Mouse (Mus musculus) limb, embryonic 12.5 days (tissue): ENCODE measurements around the gene Syn3. TPM values are rescaled to one million over a fixed set of nuclear protein-coding genes. Genes with fewer than 3 reads are reported as not detected.
"Not testable (repeated sequence)": the region's sequence is repeated elsewhere in the genome, so short reads cannot be mapped to it uniquely, and the experiment has no call there.

Source experiments
- ATAC-seq: fragments of 200-750 bp; cut with Nextera tagmentation; 2 replicates; pipeline ENCODE4 v1.8.0; 2017; ENCODE audit warnings: low read depth, moderate TSS enrichment; ENCODE audit not compliant: insufficient number of reproducible peaks, insufficient read depth, low FRiP score, low TSS enrichment
- H3K27ac ChIP-seq: fragments of 300-500 bp; sonication (generic); 2 replicates; pipeline ENCODE4 v1.5.1; 2016; ENCODE audit warnings: mild to moderate bottlenecking, moderate library complexity
- H3K27me3 ChIP-seq: fragments of 300-500 bp; sonication (generic); 2 replicates; pipeline ENCODE4 v1.6.1; 2016; ENCODE audit warnings: mild to moderate bottlenecking, moderate library complexity
- H3K36me3 ChIP-seq: fragments of 300-500 bp; sonication (generic); 2 replicates; pipeline ENCODE4 v1.6.1; 2016; ENCODE audit warnings: mild to moderate bottlenecking, moderate library complexity
- H3K4me1 ChIP-seq: fragments of 300-500 bp; sonication (generic); replicated peaks from 2 replicates; pipeline ENCODE4 v1.6.1; 2016
- H3K4me2 ChIP-seq: fragments of 300-500 bp; sonication (generic); 2 replicates; pipeline ENCODE4 v1.6.1; 2016; ENCODE audit warnings: mild to moderate bottlenecking, moderate library complexity
- H3K4me3 ChIP-seq: fragments of 300-500 bp; sonication (generic); replicated peaks from 2 replicates; pipeline ENCODE4 v1.5.1; 2016; ENCODE audit warnings: mild to moderate bottlenecking
- H3K9ac ChIP-seq: fragments of 300-500 bp; sonication (generic); replicated peaks from 2 replicates; pipeline ENCODE4 v1.6.1; 2016; ENCODE audit warnings: mild to moderate bottlenecking, moderate library complexity
- H3K9me3 ChIP-seq: fragments of 300-500 bp; sonication (generic); 2 replicates; pipeline ENCODE4 v1.6.1; 2016; ENCODE audit warnings: mild to moderate bottlenecking, moderate library complexity
- WGBS: fragments of 180-500 bp; shearing (Covaris S2); methylation state at CpG from one replicate; pipeline ENCODE4 v1.1.7; 2016; 5-methylcytosine and 5-hydroxymethylcytosine counted together
- polyA plus RNA-seq: library from polyadenylated mRNA; unstranded; fragments of >200 nt; fragmentation: Nextera tagmentation; extraction: Ambion mirVana; gene quantifications from 2 replicates; pipeline ENCODE4 v1.2.1, GENCODE M21; 2016

Gene Syn3
- polyA plus RNA-seq, 1 experiment from 2014 or later, result 4.1 TPM

DNA sequence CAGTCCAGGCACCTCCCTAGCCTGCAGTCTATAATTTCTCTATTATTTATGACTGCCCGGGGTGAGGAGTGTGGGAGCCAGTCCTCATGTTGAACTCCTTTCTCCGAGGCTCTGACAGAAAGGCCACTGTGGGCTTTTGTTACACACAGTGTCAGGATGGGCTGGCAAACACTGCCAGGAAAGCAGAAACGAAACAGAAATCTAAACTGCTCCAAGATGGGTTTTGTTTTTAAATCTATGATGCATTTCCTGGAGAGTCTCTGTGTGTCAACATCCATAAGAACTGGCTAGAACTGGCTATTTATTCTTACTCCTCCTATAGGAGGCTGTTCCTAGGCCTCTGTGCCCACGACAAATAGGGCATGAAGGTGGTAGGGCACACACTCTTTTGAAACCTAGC, 374.6 kb downstream of the Syn3 start:
- Histone ChIP-seq H3K36me3 (no peaks in the 10 kb centered on the region), H3K4me2 (no peak overlapping the region), H3K4me1 (no peaks in the 10 kb centered on the region), H3K4me3 (no peak overlapping the region), H3K27ac (no peak overlapping the region), H3K27me3 (no peaks in the 10 kb centered on the region), H3K9ac (no peak overlapping the region), H3K9me3 (0 out of 2 replicates have a peak, but pooled peaks cover 3% of the 10 kb centered on the region)
- no peak for ATAC-seq
- WGBS, result 62% methylated on average over 4 of the region's 4 CpGs

DNA sequence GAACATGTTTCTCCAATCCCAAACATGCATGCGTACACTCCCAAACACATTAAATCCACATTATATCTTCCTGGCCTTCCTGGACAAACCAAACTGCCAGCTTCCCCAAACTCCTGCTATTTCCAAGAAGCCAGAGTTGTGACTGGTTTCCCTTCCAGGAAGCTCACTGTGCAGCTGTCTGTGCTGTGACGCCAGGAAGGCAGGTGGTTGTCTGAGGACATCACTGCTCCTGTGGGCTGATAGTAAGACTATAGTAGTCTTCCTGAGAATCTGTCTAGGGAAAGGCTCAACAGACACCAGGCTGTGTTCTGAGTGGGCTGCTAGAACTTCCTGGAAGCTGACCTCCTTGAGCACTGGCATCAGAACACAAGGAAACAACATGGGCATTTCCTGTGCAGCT, 375.5 kb downstream of the Syn3 start:
- WGBS, result 93% methylated on average over 2 of the region's 2 CpGs
- H3K4me1 ChIP-seq, result no peaks in the 10 kb centered on the region
- no peak overlapping the region for H3K27ac ChIP-seq
- H3K4me2 ChIP-seq, result no peak overlapping the region
- H3K9me3 ChIP-seq, result 0 out of 2 replicates have a peak, but pooled peaks cover 3% of the 10 kb centered on the region
- no peaks in the 10 kb centered on the region for H3K27me3 ChIP-seq
- H3K4me3 ChIP-seq, result no peak overlapping the region
- H3K9ac ChIP-seq, result no peak overlapping the region
- H3K36me3 ChIP-seq, result no peaks in the 10 kb centered on the region
- ATAC-seq, result no peak

DNA sequence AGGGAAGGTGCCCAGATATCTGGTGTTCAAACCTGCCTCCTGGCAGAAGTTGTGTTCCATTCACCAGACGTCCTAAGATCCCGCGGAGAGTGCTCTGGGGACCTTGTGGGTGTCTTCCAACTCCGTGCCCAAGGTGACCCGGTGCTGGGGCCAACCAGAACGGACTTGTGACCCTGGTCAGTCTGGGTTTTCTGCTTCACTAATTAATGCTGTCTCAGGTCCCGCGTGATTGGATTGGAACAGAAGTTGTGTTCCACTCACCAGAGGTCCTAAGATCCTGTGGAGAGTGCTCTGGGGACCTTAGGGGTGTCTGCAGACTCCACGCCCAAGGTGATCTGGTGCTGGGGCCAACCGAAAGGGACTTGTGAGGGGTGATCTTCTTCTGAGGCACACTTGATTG, 376.2 kb downstream of the Syn3 start:
- H3K36me3 ChIP-seq, H3K4me2 ChIP-seq, H3K4me1 ChIP-seq, ATAC-seq, H3K27ac ChIP-seq, H3K27me3 ChIP-seq, H3K9me3 ChIP-seq, H3K9ac ChIP-seq, H3K4me3 ChIP-seq: not testable (repeated sequence)
- 91% methylated on average over 10 of the region's 10 CpGs for WGBS

DNA sequence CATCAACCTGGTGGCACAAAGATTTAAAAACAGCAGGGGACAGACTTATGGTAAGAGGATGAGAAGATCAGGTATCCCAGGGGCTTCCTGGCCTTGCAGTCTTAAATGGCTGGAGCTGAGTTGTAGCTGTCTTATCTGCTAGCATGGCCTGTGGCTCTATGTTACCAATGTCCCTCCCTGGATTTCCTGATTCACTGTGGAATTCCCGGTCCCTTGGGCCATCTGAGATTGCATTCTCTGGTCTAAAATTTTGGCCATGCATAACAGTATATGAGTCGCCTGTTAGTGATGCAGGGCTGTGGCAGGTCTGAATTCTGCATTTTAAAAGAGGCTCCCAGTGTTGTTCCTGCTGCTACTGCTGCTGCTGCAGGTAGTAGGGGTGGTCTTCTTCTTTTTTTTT, 382.4 kb downstream of the Syn3 start:
- H3K4me2 ChIP-seq, result no peak overlapping the region
- no peak overlapping the region for H3K4me3 ChIP-seq
- no peaks in the 10 kb centered on the region for H3K27me3 ChIP-seq
- H3K9me3 ChIP-seq, result no peaks in the 10 kb centered on the region
- 73% methylated on average over 2 of the region's 2 CpGs for WGBS
- H3K4me1 ChIP-seq, result no peaks in the 10 kb centered on the region
- no peak for ATAC-seq
- no peaks in the 10 kb centered on the region for H3K36me3 ChIP-seq
- H3K27ac ChIP-seq, result no peak overlapping the region
- H3K9ac ChIP-seq, result no peak overlapping the region

DNA sequence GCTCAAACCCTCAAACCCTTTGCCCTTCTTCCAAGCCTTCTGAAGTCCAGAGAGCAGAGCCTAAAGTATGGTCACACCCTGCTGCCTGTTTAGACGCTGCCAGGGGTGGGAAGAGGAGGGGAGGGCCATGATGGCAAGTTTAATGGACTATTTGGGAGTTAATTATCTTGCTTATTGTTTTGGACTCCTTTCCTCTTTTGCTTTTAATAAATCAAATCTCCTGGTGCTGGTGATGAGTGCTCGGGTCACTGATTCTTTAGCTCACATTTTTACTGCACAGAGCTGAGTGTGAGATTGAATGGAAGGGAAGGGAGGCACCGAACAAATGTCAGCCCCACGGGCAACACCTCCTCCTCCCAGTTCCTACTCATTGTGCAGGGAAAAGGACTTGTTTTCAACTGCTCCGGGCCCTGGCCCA, 384.3 kb downstream of the Syn3 start:
- Histone ChIP-seq H3K9ac (no peak overlapping the region), H3K4me1 (no peaks in the 10 kb centered on the region; the same call in 1 of the 2 replicates), H3K27me3 (no peaks in the 10 kb centered on the region), H3K4me3 (no peak overlapping the region), H3K4me2 (no peak overlapping the region), H3K9me3 (no peaks in the 10 kb centered on the region), H3K27ac (no peak overlapping the region), H3K36me3 (no peaks in the 10 kb centered on the region)
- 52% methylated on average over 5 of the region's 5 CpGs for WGBS
- ATAC-seq, result no peak

DNA sequence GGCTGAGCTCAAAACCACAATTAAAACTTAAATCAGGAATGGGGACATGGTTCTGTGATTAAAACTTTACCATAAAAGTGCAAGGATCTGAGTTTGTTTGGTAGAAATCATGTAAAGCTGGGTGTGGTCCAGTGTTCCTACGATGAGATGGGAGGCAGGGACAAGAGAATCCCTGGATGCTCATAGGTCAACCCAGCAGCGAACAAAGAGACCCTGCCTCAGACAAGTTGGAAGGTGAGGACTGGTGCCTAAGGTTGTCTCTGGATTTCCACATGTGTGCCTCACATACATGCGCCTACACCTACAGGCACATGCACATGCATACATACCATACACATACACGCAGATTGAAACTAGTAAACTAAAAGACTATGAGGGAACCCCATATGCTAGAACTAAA, 389.9 kb downstream of the Syn3 start:
- no peak for ATAC-seq
- Histone ChIP-seq H3K4me3 (no peak overlapping the region), H3K4me1 (peaks cover 3% of the 10 kb centered on the region; the same call in 1 of the 2 replicates), H3K9ac (no peak overlapping the region), H3K36me3 (no peaks in the 10 kb centered on the region), H3K4me2 (no peak overlapping the region), H3K9me3 (no peaks in the 10 kb centered on the region), H3K27ac (no peak overlapping the region), H3K27me3 (no peaks in the 10 kb centered on the region)
- 90% methylated on average over 4 of the region's 4 CpGs for WGBS

DNA sequence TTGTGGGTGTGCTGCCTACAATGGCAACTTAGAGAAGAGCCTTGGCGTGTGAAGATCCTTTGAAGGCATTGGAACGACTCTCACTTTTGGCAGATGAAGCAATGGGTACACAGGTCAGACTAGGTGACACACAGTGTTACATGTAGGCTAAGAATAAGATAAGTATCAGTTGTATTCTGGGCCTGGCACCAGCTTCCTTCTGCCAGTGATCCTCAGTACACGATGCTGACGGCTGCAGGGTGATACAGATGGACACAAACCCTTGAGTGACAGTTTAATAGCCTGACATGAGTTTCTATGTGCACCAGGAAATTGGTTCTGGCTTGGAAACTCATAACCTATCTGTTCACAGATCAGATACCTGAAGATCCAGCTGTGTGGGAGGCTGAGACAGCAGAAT, 391.0 kb downstream of the Syn3 start:
- no peak overlapping the region for H3K4me3 ChIP-seq
- no peak for ATAC-seq
- H3K36me3 ChIP-seq, result no peaks in the 10 kb centered on the region
- WGBS, result 75% methylated on average over 4 of the region's 4 CpGs
- H3K27me3 ChIP-seq, result no peaks in the 10 kb centered on the region
- H3K9me3 ChIP-seq, result no peaks in the 10 kb centered on the region
- H3K27ac ChIP-seq, result no peak overlapping the region
- H3K4me1 ChIP-seq, result peaks cover 3% of the 10 kb centered on the region; the same call in 1 of the 2 replicates
- no peak overlapping the region for H3K4me2 ChIP-seq
- H3K9ac ChIP-seq, result no peak overlapping the region

DNA sequence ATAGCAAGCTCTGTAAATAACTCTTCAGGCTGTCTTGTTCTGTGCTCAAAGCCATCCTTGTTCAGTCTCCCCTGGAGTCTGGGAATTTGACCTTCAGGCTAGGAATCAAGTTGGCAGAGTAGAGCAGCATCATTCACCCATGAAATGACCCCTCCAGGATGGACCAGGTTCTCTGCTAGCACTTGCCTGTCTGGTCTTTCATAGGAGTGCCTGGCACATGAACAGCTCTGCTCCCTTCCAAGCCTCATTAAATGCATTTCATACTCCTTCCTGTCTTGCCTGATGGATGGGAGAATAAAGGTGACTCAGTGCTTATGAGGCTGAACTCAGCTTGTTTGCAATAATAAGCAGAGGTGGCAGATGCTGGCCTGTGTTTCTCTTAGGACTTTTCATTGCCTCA, 394.7 kb downstream of the Syn3 start:
- Histone ChIP-seq H3K27ac (no peak overlapping the region), H3K9me3 (peaks cover 8% of the 10 kb centered on the region; the same call in 1 of the 2 replicates), H3K36me3 (no peaks in the 10 kb centered on the region), H3K27me3 (no peaks in the 10 kb centered on the region), H3K4me1 (peaks cover 3% of the 10 kb centered on the region; the same call in 1 of the 2 replicates), H3K4me3 (no peak overlapping the region), H3K9ac (no peak overlapping the region), H3K4me2 (no peak overlapping the region)
- ATAC-seq, result no peak

DNA sequence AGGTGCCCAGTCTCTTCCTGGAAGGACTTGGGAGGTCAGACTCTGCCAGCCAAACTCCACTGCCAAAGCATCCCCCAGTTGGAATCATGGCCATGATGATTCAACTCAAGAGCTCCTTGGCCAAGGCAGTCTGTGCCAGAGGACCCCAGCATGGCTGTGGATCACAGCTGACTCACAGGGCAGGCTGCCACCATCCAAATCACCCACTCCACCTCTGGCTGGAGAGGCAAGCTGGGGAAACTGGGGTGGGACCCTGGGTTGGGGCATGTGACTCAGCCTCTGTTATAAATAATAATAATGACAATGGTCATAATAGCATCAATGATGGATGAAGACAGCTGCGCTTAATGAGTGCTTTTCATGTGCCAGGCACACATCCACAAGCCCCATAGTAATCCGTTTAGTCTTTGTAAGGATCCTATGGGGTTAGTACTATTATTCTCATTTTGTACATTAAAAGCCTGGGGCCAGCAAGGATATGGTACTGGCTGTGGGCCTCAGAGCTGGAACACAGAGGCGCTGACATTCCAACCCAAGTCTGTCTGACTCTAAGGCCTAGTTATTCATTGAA, 398.3 kb downstream of the Syn3 start:
- ATAC-seq, result no peak
- H3K36me3 ChIP-seq, result no peaks in the 10 kb centered on the region
- peaks cover 3% of the 10 kb centered on the region; the same call in 1 of the 2 replicates for H3K4me1 ChIP-seq
- no peaks in the 10 kb centered on the region for H3K27me3 ChIP-seq
- H3K4me2 ChIP-seq, result no peak overlapping the region
- no peak overlapping the region for H3K9ac ChIP-seq
- WGBS, result 86% methylated on average over 3 of the region's 3 CpGs
- H3K27ac ChIP-seq, result no peak overlapping the region
- H3K4me3 ChIP-seq, result no peak overlapping the region
- peaks cover 11% of the 10 kb centered on the region; the same call in 1 of the 2 replicates for H3K9me3 ChIP-seq

DNA sequence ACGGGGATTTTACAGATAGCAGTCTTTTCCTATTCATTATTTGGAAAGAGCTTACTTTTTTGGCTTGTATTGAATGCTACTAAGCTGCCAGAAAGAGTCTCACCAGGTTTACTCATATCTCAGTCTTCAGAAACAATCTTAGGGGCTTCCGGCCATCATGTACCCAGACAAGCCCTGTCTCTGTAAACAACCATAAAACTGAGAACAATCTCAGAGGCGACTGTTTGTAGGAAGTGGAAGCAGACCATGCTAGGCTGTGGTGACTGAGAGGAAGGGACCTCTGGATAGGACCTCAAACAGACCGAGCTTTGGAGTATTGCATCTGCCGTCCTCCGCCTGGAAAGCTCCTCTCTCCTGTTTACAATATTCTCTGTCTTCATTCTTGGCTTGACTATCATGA, 400.3 kb downstream of the Syn3 start:
- Histone ChIP-seq H3K9me3 (peaks cover 11% of the 10 kb centered on the region; the same call in 1 of the 2 replicates), H3K4me2 (no peak overlapping the region), H3K36me3 (no peaks in the 10 kb centered on the region), H3K27me3 (no peaks in the 10 kb centered on the region), H3K9ac (no peak overlapping the region), H3K4me1 (no peaks in the 10 kb centered on the region), H3K4me3 (no peak overlapping the region), H3K27ac (no peak overlapping the region)
- no peak for ATAC-seq
- 70% methylated on average over 6 of the region's 6 CpGs for WGBS

DNA sequence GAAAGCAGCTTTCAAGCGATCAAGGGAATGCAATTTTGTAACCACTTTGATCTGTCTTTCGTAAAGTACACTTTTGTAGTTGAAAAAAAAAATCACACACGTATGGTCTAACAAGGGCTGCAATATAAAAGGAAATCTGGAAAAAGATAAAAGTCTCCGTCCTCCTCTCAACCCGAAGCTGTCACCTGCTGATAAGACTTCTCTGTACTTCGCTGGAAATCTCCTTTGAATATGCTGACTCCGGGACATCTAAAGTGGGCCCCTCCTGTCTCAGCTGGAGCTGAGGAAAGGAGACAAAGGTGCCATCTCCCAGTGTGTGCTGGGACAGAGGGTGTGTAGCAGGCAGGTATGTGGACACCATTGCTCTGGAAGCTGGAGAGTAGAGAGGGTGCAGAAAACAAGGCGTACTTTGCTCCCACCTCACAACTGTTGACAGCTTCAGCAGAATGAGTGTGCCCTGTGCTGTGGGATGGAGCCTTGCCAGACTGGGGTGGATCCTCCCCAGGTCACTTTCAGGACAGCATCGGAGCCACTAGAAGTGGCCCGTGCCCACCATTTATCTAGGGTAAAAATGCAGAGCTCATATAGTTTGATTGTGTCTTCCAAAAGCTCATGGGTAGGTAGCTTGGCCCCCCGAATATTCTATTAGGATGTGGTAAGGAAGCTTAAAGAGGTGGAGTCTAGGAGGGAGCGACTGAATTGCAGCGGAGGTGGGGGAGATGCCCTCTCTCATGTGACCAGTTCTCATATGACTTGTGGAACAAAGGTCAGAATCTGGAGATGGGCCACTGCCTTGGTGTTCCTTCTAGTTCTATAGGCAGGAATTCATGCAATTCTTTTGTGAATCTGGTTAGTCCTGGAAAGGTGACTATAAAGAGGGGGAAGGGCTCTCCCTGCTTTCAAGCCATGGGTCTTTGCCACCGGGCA, 405.3 kb downstream of the Syn3 start:
- Histone ChIP-seq H3K9me3 (no peaks in the 10 kb centered on the region), H3K27ac (no peak overlapping the region), H3K4me2 (no peak overlapping the region), H3K4me1 (peaks cover 6% of the 10 kb centered on the region; the same call in 1 of the 2 replicates), H3K36me3 (no peaks in the 10 kb centered on the region), H3K4me3 (no peak overlapping the region), H3K27me3 (no peaks in the 10 kb centered on the region), H3K9ac (no peak overlapping the region)
- ATAC-seq, result no peak
- 70% methylated on average over 14 of the region's 14 CpGs for WGBS
